Mouse (Mus musculus) MEL (cell line): Measurements from ENCODE around the gene Tubd1. TPM values are rescaled to one million over a fixed set of nuclear protein-coding genes. Genes with fewer than 3 reads are reported as not detected.
A peak's percentile ranks its signal among the peaks of the same experiment; 100 is the strongest.

ENCODE experiments used
- DNase-seq: peaks from one replicate; pipeline ENCODE4 v3.0.0; 2011; ENCODE audit warnings: low read depth, low spot score
- H3K27ac ChIP-seq: 2 replicates; pipeline ENCODE4 v1.5.1; 2012; ENCODE audit warnings: low read depth, mild to moderate bottlenecking, control low read depth, low read length, moderate library complexity; ENCODE audit not compliant: control insufficient read depth
- H3K27me3 ChIP-seq, 2 experiments: fragments of 150-350 bp in 1 of 2; sonication (generic) in 1 of 2; 2 replicates each; pipeline ENCODE4 v1.6.1; 2012; ENCODE audit warnings: low read length in 2 of 2, mild to moderate bottlenecking in 2 of 2, improper control_type of control experiment in 1 of 2, moderate library complexity in 1 of 2; ENCODE audit not compliant: insufficient read depth in 2 of 2, control insufficient read depth in 1 of 2
- H3K36me3 ChIP-seq, 2 experiments: 2 replicates each; pipeline ENCODE4 v1.6.1; 2012 to 2014; ENCODE audit warnings: low read length in 2 of 2, improper control_type of control experiment in 1 of 2, inconsistent platforms in 1 of 2, mild to moderate bottlenecking in 1 of 2; ENCODE audit not compliant: insufficient read depth in 2 of 2, control insufficient read depth in 1 of 2
- H3K4me1 ChIP-seq, 2 experiments: fragments of 150-350 bp in 1 of 2; sonication (generic) in 1 of 2; 2 replicates each; pipeline ENCODE4 v1.6.1; 2012; ENCODE audit warnings: low read length in 2 of 2, improper control_type of control experiment in 1 of 2, mild to moderate bottlenecking in 1 of 2; ENCODE audit not compliant: insufficient read depth in 2 of 2, control insufficient read depth in 1 of 2
- H3K4me3 ChIP-seq, 2 experiments: fragments of 150-350 bp in 1 of 2; sonication (generic) in 1 of 2; 2 replicates each; pipeline ENCODE4 v1.5.1; 2012; ENCODE audit warnings: low read depth in 2 of 2, low read length in 2 of 2, mild to moderate bottlenecking in 2 of 2, moderate library complexity in 2 of 2, control low read depth in 1 of 2, improper control_type of control experiment in 1 of 2; ENCODE audit not compliant: control insufficient read depth in 1 of 2, insufficient read depth in 1 of 2
- H3K79me2 ChIP-seq: 2 replicates; pipeline ENCODE4 v1.6.1; 2012; ENCODE audit warnings: mild to moderate bottlenecking, low read length, moderate library complexity; ENCODE audit not compliant: control insufficient read depth, poor library complexity, insufficient read depth
- H3K9ac ChIP-seq: 2 replicates; pipeline ENCODE4 v1.6.1; 2012; ENCODE audit warnings: low read depth, mild to moderate bottlenecking, control low read depth, low read length, moderate library complexity; ENCODE audit not compliant: control insufficient read depth, poor library complexity, severe bottlenecking
- H3K9me3 ChIP-seq: fragments of 150-350 bp; sonication (generic); replicated peaks from 2 replicates; pipeline ENCODE4 v1.6.1; 2012; ENCODE audit warnings: mild to moderate bottlenecking, low read length, improper control_type of control experiment, moderate library complexity; ENCODE audit not compliant: insufficient read depth
- BHLHE40 ChIP-seq: IDR thresholded peaks from 2 replicates; pipeline ENCODE4 v1.6.1; 2012; ENCODE audit warnings: low read depth, mild to moderate bottlenecking, inconsistent platforms, low read length, improper control_type of control experiment, borderline replicate concordance
- CHD2 ChIP-seq: IDR thresholded peaks from 2 replicates; pipeline ENCODE4 v1.6.1; 2011; ENCODE audit warnings: low read length, improper control_type of control experiment
- GABPA ChIP-seq: IDR thresholded peaks from 2 replicates; pipeline ENCODE4 v1.6.1; 2012; ENCODE audit warnings: low read depth, mild to moderate bottlenecking, inconsistent platforms, low read length, improper control_type of control experiment, moderate library complexity
- GATA1 ChIP-seq: IDR thresholded peaks from 2 replicates; pipeline ENCODE4 v1.6.1; 2011; ENCODE audit warnings: low read depth, low read length, improper control_type of control experiment
- MAFK ChIP-seq: IDR thresholded peaks from 2 replicates; pipeline ENCODE4 v1.6.1; 2011; ENCODE audit warnings: low read depth, mild to moderate bottlenecking, low read length, improper control_type of control experiment, borderline replicate concordance
- MAZ ChIP-seq: IDR thresholded peaks from 2 replicates; pipeline ENCODE4 v1.6.1; 2012; ENCODE audit warnings: low read depth, mild to moderate bottlenecking, inconsistent platforms, low read length, improper control_type of control experiment
- MEF2A ChIP-seq: IDR thresholded peaks from 2 replicates; pipeline ENCODE4 v1.6.1; 2014; ENCODE audit warnings: low read depth, mild to moderate bottlenecking, inconsistent platforms, low read length, improper control_type of control experiment; ENCODE audit not compliant: poor library complexity, insufficient replicate concordance, severe bottlenecking; ENCODE audit errors: extremely low read depth
- MXI1 ChIP-seq: IDR thresholded peaks from 2 replicates; pipeline ENCODE4 v1.6.1; 2011; ENCODE audit warnings: mild to moderate bottlenecking, low read depth, low read length, improper control_type of control experiment
- NELFE ChIP-seq: IDR thresholded peaks from 2 replicates; pipeline ENCODE4 v1.6.1; 2011; ENCODE audit warnings: low read depth, low read length, improper control_type of control experiment
- NRF1 ChIP-seq: IDR thresholded peaks from 2 replicates; pipeline ENCODE4 v1.6.1; 2014; ENCODE audit warnings: low read depth, mild to moderate bottlenecking, inconsistent platforms, low read length, improper control_type of control experiment, moderate library complexity; ENCODE audit not compliant: poor library complexity, insufficient read depth, severe bottlenecking
- RAD21 ChIP-seq: IDR thresholded peaks from 2 replicates; pipeline ENCODE4 v1.6.1; 2011; ENCODE audit warnings: mild to moderate bottlenecking, low read depth, low read length, improper control_type of control experiment
- TAL1 ChIP-seq: IDR thresholded peaks from 2 replicates; pipeline ENCODE4 v1.6.1; 2012; ENCODE audit warnings: mild to moderate bottlenecking, inconsistent platforms, low read length, moderate library complexity, mixed read lengths
- polyA plus RNA-seq, 2 experiments: library from polyadenylated mRNA; stranded (reverse) in 1 of 2; unstranded in 1 of 2; fragments of >175 nt in 1 of 2; fragments of >200 nt in 1 of 2; gene quantifications; 2 replicates each; pipeline versions ENCODE4 v1.2.1 to v1.2.4; 2012; ENCODE audit warnings: low replicate concordance in 2 of 2, low read depth in 1 of 2; ENCODE audit not compliant: insufficient read length in 2 of 2, insufficient read depth in 1 of 2, missing spikeins in 1 of 2
- total RNA-seq: library from RNA; depleted of rRNA; stranded (reverse); fragments of 300-350 nt; gene quantifications from 2 replicates; pipeline ENCODE4 v1.2.3, GENCODE M21; 2012

The Tubd1 gene
- total and polyA plus RNA-seq, 3 experiments = 14.4 to 23.4 TPM; not detected in 1

- TF ChIP-seq GABPA (no peak), TAL1 (no peak), GATA1 (0 out of 2 replicates have a peak, but pooled peaks have one; percentile 11)
- TF ChIP-seq, all 39 proteins: peak for 9
Observed at GRCm38 (mm10) chr11:86594188-86594876, 49.5 kb downstream of the Tubd1 start (continued).

- Histone ChIP-seq H3K4me3 (no peak overlapping the region), H3K79me2 (peaks cover 3% of the 10 kb centered on the region), H3K4me1 (peaks cover 28 to 29% of the 10 kb centered on the region in 2 experiments), H3K9ac (no peak overlapping the region), H3K27ac (no peak overlapping the region), H3K27me3 (no peaks in the 10 kb centered on the region), H3K36me3 (peaks cover 3 to 44% of the 10 kb centered on the region in 2 experiments; a peak in 3 of 4 replicates), H3K9me3 (no peaks in the 10 kb centered on the region)
- 0 out of 2 replicates have a peak, but pooled peaks have one; percentile 11 for TF ChIP-seq MXI1
- no peak for TF ChIP-seq CHD2
- DNase-seq = peak; percentile 36
Observed at GRCm38 (mm10) chr11:86595366-86595765, 50.6 kb downstream of the Tubd1 start.

- Histone ChIP-seq H3K4me3 (no peak overlapping the region), H3K9ac (no peak overlapping the region), H3K4me1 (peaks cover 24 to 29% of the 10 kb centered on the region in 2 experiments), H3K36me3 (peaks cover 3 to 38% of the 10 kb centered on the region in 2 experiments; a peak in 3 of 4 replicates), H3K79me2 (peaks cover 3% of the 10 kb centered on the region), H3K27me3 (no peaks in the 10 kb centered on the region), H3K9me3 (no peaks in the 10 kb centered on the region), H3K27ac (no peak overlapping the region)
- TF ChIP-seq NRF1 (no peak), BHLHE40 (no peak)
- DNase-seq = peak; percentile 40
Observed at GRCm38 (mm10) chr11:86596187-86596960, 51.6 kb downstream of the Tubd1 start.

GRCm38 (mm10) chr11:86596976-86597375 is 52.2 kb downstream of the Tubd1 start:
- Histone ChIP-seq H3K4me1 (peaks cover 19 to 24% of the 10 kb centered on the region in 2 experiments), H3K27me3 (no peaks in the 10 kb centered on the region), H3K36me3 (peaks cover 3 to 32% of the 10 kb centered on the region in 2 experiments), H3K9ac (no peak overlapping the region), H3K9me3 (no peaks in the 10 kb centered on the region), H3K27ac (no peak overlapping the region), H3K4me3 (no peak overlapping the region), H3K79me2 (peaks cover 3% of the 10 kb centered on the region)
- no peak for DNase-seq
- TF ChIP-seq MAFK = no peak
- no peak for TF ChIP-seq GATA1
- no peak for TF ChIP-seq MEF2A
- no peak for TF ChIP-seq MXI1
- TF ChIP-seq NELFE = no peak
- TF ChIP-seq CHD2 = no peak
- TF ChIP-seq NRF1 = no peak
- no peak for TF ChIP-seq RAD21
- TF ChIP-seq MAZ = no peak
